Mouse (Mus musculus): ENCODE data around the gene Togaram1.

The Togaram1 gene

GRCm38 (mm10) chr12:64965124-64966026 lies at the start of gene Togaram1, which contains the start of gene Klhl28:
Togaram1 (plus strand) TSS chr12:64965804.
Klhl28 (minus strand) TSS chr12:64965534.
- peak; percentile 98 to 99 for DNase-seq (ENCODE audit: low spot score in 2 of 2)

GRCm38 (mm10) chr12:64916735-64917134 lies 48.9 kb upstream of the Togaram1 start:
- no peak for DNase-seq (ENCODE audit: low spot score in 2 of 2)

DNA sequence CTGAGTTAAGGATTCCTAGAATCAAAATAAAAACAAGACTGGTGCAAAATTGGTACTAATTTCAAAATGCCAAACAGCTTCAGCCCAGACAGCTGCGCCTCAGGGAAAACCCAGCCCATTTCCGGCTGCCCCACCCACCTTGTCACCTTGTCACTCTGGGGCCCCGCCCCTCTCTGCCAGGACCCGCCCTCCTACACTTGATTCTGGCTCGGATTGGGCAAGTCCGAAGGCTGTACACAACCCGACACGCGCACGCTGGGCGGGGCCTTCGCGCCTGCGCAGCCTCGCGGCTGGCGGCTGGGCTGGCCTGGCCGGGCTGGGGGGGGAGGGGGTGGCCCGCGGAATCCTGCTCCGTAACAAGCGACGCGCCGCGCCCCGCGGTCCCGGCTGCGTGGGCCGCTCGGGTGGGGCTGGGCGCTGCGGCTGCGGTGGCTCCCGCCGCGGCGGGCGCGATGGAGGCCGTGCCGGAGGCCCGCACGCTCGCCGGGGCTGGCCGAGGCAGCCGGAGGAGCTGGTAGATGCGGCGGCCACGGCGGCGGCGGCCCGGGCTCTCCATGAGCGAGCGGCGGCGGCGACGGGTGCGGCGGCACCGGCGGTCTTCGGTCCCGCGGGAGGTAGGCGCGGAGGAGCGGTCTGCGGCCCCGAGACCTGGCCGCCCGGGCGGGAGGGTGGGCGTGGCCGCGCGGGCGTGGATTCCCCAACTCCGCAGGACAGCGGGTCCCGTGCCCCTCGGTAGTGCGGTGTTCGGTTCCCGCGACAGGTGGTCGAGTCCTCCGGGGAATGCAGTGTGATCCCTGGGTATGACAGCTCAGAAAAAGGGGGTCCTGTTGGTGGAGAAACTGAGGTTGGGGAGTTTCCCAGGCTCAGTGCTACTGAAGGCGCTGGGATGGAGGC lies 47.8 kb upstream of the Togaram1 start, which contains the start of gene Gm527:
Gene Gm527, plus strand, starts transcription at position 329 of the 894 bp plus-strand sequence.
- peak; percentile 86 to 93 for DNase-seq (ENCODE audit: low spot score in 2 of 2)

DNA sequence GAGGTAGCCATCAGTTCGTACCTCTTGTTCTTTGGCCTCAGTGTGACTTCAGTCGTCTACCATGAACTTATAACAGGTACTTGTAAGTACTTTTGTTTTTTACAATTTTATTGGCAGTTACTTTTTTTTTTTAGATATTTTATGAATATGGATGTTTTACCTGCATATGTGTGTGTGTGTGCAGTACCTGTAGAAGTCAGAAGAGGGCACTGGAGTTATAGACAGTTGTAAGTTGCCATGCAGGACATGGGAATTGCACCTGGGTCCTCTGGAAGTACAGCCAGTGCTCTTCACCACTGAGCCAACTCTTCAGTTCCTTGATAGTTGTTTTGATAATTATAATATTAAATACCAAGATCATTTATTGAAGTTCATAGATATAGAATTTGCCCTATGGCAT lies 28.1 kb upstream of the Togaram1 start:
- DNase-seq (ENCODE audit: low spot score in 2 of 2), result no peak

DNA sequence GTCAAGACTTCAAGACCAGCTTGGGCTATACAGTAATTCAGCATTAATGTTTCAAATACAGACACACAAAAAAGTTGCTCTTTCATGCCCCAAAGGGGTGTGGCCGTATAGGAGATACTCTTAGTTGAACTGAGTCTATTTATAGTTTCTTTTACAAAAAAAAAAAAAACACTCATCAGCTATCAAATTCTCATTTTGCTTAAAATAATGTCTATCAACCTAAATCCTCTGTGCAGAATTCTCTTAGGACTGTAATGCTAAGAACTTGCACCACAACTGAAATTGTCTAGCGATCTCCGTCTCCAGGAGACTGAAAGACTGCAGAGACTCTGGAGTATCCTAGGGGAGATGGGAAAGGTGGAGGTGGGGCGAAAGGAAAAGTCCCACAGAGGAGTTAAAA lies 1.0 kb upstream of the Togaram1 start:
- DNase-seq (ENCODE audit: low spot score in 2 of 2), result no peak

DNA sequence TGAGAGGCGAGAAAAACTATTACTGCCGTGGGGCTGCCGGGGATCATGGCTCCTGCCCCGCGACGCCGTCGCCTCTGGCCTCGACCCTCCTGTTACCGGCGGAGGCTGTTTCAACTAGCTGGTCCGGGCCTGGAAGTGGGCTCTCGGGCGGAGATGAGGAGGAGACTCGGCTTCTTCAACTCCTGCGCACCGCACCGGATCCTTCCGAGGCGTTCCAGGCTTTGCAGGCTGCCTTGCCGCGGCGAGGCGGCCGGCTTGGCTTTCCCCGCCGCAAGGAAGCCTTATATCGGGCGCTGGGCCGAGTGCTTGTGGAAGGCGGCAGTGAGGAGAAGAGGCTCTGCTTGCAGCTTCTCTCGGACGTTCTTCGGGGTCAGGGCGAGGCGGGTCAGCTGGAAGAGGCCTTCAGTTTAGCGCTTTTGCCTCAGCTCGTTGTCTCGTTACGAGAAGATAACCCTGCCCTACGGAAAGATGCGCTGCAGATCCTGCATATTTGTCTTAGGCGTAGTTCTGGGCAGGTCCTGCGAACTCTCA lies 562 bp downstream of the Togaram1 start:
- peak in 1 of 2 experiments; percentile 25 for DNase-seq (ENCODE audit: low spot score in 2 of 2)

GRCm38 (mm10) chr12:64966652-64967435 lies 1.2 kb downstream of the Togaram1 start:
- no peak for DNase-seq (ENCODE audit: low spot score in 2 of 2)

DNA sequence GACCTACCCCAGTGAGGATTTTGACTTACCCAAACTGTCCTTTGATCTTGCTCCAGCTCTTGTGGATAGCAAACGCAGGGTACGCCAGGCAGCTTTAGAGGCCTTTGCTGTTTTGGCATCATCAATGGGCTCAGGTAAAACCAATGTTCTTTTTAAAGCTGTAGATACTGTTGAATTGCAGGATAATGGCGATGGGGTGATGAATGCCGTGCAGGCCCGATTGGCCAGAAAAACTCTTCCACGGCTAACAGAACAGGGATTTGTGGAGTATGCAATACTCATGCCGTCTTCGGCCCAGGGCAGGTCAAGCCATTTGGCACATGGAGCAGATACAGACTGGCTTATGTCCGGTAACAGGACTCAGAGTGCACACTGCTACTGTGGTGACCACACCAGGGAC lies 1.9 kb downstream of the Togaram1 start:
- no peak for DNase-seq (ENCODE audit: low spot score in 2 of 2)

DNA sequence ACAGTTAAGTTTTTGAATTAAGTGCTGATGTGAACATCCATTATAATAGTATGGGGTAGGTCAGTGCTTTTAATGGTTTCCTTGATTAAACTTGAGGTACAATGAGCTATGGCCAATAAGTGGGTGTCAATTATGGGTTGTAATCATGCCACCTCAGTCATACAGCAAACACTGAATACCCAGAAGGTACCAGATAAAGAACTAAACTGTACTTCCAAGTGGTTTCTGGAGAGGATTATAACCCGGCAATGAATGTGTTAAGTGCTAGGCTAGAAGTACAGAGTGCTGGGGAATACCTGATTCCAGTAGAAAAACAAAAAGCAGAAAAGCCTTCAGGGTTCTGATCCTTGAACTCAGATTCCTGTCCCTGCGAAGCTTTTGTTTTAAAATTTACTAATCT lies 2.5 kb downstream of the Togaram1 start:
- no peak for DNase-seq (ENCODE audit: low spot score in 2 of 2)

DNA sequence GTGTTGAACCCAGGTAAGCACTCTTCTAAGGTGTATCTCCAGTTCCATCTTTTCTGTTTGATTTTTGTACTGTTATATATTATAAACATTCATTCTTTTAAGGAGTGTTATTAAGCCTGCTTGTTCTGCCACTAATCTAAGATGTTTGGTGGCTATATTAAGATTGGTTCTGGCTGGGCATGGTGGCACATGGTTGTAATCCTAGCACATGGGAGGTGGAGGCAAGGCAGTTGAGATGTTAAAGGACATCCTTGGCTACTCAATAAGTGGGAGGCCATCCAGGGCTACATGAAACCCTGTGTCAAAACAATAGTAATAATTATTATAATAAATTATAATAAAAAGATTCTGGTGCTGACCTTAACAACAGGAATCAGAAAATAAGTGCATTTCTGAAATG lies 5.8 kb downstream of the Togaram1 start:
- DNase-seq (ENCODE audit: low spot score in 2 of 2), result no peak

- no peak for DNase-seq (ENCODE audit: low spot score in 2 of 2)
These were observed 6.5 kb downstream of the Togaram1 start for GRCm38 (mm10) chr12:64972063-64972462.

DNA sequence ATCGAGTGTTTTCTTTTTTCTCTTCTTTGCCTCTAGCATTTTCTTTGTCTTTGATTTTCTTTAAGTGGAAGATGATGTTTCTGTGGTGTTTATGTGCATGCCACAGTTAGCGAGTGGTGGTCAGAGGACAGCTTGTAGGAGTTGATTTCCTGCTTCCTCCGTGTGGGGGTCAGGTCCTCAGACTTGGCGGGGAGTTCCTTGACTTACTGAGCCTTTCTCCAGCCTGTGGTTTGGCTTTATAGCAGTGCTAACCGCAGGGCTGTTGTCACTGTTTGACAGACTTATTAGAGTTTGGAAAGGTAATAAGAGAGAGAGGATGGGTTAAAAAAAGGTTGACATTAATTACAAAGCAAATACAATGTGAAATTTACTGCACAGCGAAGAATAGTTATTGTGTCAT lies 10.0 kb downstream of the Togaram1 start:
- no peak for DNase-seq (ENCODE audit: low spot score in 2 of 2)

GRCm38 (mm10) chr12:64976191-64976590 lies 10.6 kb downstream of the Togaram1 start:
- DNase-seq (ENCODE audit: low spot score in 2 of 2), result no peak

DNA sequence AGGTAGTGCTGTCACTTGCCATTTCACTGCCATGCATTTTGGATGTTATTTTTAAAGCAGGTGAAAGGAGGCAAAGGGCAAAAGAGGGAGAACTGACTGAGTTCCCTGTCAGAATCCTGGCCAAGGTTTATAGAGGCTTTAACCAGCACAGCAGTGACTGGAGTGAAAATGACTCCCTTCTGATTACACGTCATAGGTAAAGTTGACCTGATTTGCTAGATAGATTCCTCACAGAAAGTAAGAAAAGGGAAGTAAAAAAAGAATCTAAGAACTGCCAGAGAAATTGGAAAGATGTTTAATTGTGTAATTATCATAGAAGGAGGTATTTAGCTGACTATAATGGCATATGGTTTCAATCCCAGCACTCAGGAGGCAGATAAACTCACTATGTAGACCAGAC lies 11.9 kb downstream of the Togaram1 start:
- DNase-seq (ENCODE audit: low spot score in 2 of 2), result no peak

GRCm38 (mm10) chr12:65007725-65008124 lies 42.1 kb downstream of the Togaram1 start:
- DNase-seq (ENCODE audit: low spot score in 2 of 2), result no peak

DNA sequence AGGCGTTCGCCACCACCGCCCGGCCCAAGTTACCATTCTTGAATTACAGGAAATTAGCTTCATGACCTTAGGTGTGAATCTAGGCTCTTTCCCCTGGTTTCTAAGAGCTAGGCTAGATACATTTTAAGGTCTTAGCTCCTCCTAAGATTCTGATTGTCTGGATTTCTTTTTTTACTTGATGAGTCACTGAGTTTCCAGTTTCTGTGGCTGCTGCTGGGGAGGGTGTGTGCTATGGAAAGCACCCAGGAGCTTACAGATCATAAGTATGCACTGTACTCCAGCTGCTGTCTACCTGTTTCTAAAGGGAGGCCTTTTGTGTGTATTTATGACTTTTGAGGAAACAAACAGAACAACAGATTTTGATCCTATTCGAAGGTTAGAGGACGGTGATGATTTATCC lies 57.2 kb downstream of the Togaram1 start:
- no peak for DNase-seq (ENCODE audit: low spot score in 2 of 2)

DNA sequence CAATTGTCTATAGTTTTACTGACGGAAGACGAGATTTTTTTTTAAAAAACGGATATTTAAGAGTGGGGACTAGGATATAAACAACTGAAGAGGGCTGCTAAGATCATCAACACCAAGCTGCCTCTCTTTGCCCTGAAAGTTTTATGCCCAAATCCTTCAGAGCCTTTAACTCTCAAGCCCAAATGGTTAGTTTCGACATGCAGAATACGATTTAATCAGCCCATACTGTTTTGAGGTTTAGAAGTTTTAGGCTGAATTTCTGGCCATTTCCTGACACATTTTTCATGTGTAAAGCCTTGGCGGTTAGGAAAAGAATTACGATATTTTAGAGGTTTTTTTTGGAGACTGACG lies 70.2 kb downstream of the Togaram1 start:
- DNase-seq (ENCODE audit: low spot score in 2 of 2), result no peak

- peak; percentile 85 to 87 for DNase-seq (ENCODE audit: low spot score in 2 of 2)
These were observed 70.7 kb downstream of the Togaram1 start, which contains the start of gene Prpf39 for GRCm38 (mm10) chr12:65036190-65036870. Prpf39 (plus strand) TSS chr12:65036333.

DNA sequence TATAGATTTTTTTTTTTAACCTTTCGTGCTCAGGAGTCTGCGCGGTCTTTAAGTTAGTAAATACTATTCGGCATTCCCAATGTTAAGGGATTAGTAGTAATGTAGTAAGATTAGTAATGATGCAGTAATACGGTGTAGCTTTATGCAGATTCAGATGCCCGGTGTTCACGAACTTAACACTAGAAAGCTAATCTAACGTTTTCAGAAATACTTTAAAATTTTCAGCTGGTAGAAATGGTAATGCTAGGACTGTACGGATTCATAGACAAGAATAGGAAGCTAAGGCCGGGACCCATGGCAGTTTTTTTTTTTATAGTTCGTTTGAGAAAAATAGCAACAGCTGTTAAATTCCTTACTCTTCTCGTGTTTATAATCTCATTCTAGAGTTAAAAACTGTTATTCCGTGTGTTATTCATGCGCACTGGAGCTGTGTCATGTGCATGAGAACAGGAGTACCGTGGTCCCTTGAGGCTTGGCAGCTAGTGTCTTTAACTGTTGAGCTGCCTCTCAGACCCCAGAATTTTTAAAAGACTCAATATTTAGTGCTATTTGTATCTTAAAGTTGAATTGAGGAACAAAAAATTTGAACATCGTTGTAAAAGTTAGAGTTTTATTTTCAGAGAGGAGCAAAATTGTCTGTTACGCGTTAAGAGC lies 71.4 kb downstream of the Togaram1 start:
- no peak for DNase-seq (ENCODE audit: low spot score in 2 of 2)

GRCm38 (mm10) chr12:65037546-65037937 lies 71.9 kb downstream of the Togaram1 start:
- DNase-seq (ENCODE audit: low spot score in 2 of 2), result peak in 1 of 2 experiments; percentile 9
